Mouse (Mus musculus): ENCODE measurements around the gene Lyzl4.

DNA sequence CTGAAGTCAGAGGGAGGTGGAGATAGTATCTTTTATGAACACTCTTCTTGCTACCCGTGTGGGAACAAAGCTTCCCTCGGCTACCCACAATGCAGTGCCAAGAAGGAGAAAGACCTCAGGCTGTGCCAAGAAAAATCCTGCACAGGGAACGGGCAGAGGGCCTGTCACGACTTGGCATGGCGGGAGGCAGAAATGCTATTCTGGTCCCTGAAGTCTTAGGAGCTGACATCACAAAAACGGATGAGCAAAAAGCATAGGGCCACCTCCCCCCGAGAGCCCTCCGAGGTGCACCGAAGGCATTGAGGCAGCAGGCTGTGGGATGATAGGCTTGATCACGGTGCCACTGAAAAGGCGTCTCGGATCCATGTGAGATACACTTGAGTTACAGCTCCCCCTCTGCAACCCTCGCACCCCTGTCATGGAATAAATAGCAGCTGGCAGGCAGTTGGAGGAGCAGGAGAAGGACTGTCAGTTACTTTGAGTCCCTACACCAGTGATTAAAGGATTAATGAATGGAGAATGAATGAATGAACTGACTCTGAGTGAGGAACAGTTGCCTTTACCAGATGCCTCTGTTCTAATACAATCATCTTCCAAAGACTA is 48.8 kb downstream of the Lyzl4 start:
- TF ChIP-seq CHD1 (IDR thresholded peaks at IDR 0.05; ENCODE audit: low read depth, low read length) (no peak), POLR2A (IDR thresholded peaks at IDR 0.05; ENCODE audit: control insufficient read depth in 1 of 2, insufficient read depth in 1 of 2, low read depth in 1 of 2, low read length in 2 of 2, poor library complexity in 1 of 2) (no peak)
